Mouse (Mus musculus) G1E (cell line): ENCODE results near the gene Rasip1.

Experiments
- CTCF ChIP-seq: IDR thresholded peaks from 2 replicates; pipeline ENCODE4 v1.5.1; 2012; ENCODE audit warnings: low read depth, low read length, inconsistent platforms, mixed read lengths
- GATA1 ChIP-seq: IDR thresholded peaks from 2 replicates; pipeline ENCODE4 v1.6.1; 2012; ENCODE audit warnings: borderline replicate concordance, low read length, inconsistent platforms, mixed read lengths
- GATA2 ChIP-seq: IDR thresholded peaks from 2 replicates; pipeline ENCODE4 v1.6.1; 2012; ENCODE audit warnings: low read depth, low read length, inconsistent platforms, borderline replicate concordance
- TAL1 ChIP-seq: conservative IDR thresholded peaks from 2 replicates; pipeline ENCODE4 v1.6.1; 2012; ENCODE audit warnings: low read depth, low read length, inconsistent platforms, mixed read lengths

DNA sequence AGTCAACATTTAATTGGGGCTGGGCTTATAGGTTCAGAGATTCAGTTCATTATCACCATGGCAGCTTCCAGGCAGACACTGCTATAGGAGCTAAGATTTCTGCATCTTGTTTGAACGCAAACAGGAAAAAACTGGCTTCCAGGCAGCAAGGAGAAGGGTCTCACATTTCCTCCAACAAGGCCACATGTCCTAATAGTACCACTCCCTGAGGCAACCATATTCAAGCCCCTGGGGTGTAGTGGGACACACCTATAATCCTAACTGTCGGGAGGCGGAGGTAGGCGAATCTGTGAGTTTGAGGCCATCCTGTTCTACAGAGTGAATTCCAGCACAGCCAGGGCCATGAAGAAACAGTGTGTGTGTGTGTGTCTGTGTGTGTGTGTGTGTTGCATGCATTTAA lies 32.1 kb upstream of the Rasip1 start:
- TF ChIP-seq CTCF (no peak), GATA1 (no peak), TAL1 (no peak), GATA2 (no peak)
